ENCODE assay signal across 17 mouse cellular contexts in the genomic region with DNA sequence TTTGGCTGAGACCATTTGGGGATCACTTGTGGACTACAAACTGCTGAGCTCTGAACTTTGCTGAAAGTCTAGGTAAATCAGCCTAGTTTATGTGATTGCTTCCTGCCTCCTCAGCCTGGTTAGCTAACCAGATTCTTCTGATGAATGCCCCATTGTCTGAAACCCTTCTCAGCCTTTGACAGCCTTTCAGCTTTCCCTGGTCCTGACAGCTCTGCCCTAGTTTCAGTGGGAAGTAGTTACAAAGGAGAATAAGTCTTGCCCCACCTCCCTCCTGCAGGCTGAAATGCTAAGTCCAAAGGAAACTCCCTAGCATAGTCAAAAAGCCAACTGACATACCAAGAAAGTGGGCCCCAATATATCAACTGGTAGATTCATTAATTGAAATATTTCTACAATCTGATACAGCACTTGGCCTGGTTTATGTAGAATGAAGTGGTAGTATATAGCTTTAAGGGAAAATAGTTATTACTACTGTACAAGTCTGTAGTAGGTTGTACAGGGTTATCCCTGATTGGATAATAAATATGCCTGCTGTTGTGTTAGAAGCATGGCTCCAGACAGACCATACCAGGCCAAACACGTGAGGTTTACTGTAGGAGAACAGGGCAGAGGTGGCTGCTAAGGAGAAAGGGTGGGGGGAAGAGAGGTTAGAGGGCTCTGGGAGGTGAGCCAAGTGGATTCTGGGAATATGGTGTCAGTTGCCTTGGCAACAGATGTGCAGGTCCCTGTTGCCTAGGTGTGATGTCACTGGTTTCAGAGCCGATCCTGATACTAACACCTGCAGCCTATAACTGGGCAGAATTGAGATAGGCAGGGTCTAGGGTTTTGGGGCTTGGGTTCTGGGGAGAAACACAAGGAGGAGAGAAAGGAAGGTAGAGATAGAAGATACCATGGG. TPM values are rescaled to one million over a fixed set of nuclear protein-coding genes. Genes with fewer than 3 reads are reported as not detected.
DNase-seq lines count a peak whose midpoint lies in the region; ATAC-seq and TF ChIP-seq lines count a peak whose summit lies in the region.
"Had no signal": no experiment of that assay in that cellular context is flagged by ENCODE, and none has a peak within 500 bp of the region (broad histone marks: within the 10 kb centered on the region; RNA-seq: fewer than 3 reads in every experiment).

No protein-coding gene starts in this region.

- WGBS in forebrain, embryonic 15.5 days: 35% methylated on average over 2 of the region's 2 CpGs
- 72% methylated on average over 2 of the region's 2 CpGs for whole genome bisulfite sequencing in heart, embryonic 10.5 days

- H3K27ac ChIP-seq in cortical plate, adult 2 months (ENCODE audit: insufficient read depth, low read length): 0 out of 2 replicates have a peak overlapping the region, but pooled peaks have one; percentile 59
- H3K27ac ChIP-seq in forebrain, embryonic 15.5 days (replicated peaks): peak overlapping the region; percentile 49
- H3K27ac ChIP-seq in heart, embryonic 10.5 days: no peak overlapping the region

- no peaks in the 10 kb centered on the region for H3K36me3 ChIP-seq in forebrain, embryonic 15.5 days
- no peaks in the 10 kb centered on the region for H3K36me3 ChIP-seq in heart, embryonic 10.5 days

- ATAC-seq in frontal cortex, adult (ENCODE audit: low TSS enrichment): 0 out of 2 replicates have a peak, but pooled peaks have one; percentile 38
- ATAC-seq in forebrain, embryonic 15.5 days (replicated peaks): no peak
- ATAC-seq: lung, postnatal 0 days had no signal

- no peak overlapping the region for H3K4me3 ChIP-seq in cortical plate, adult 2 months (ENCODE audit: insufficient read depth, low read length)
- no peak overlapping the region for H3K4me3 ChIP-seq in forebrain, embryonic 15.5 days
- no peak overlapping the region for H3K4me3 ChIP-seq in heart, embryonic 10.5 days

- no peak for TF ChIP-seq POLR2A in cortical plate, adult 2 months (IDR thresholded peaks at IDR 0.05; ENCODE audit: extremely low read depth, insufficient read depth, low read length)

- H3K9ac ChIP-seq in forebrain, embryonic 15.5 days (replicated peaks): no peak overlapping the region

- no peaks in the 10 kb centered on the region for H3K27me3 ChIP-seq in forebrain, embryonic 15.5 days
- H3K27me3 ChIP-seq in heart, embryonic 10.5 days (ENCODE audit: insufficient read depth, poor library complexity, severe bottlenecking): no peaks in the 10 kb centered on the region

- H3K4me1 ChIP-seq in cortical plate, adult 2 months (ENCODE audit: control insufficient read depth, insufficient read depth, low read length): no peaks in the 10 kb centered on the region
- peaks cover 17% of the 10 kb centered on the region for H3K4me1 ChIP-seq in forebrain, embryonic 15.5 days
- H3K4me1 ChIP-seq in heart, embryonic 10.5 days: peaks cover 14% of the 10 kb centered on the region

- no peak for DNase-seq in frontal cortex, postnatal 36 days (ENCODE audit: low spot score in 2 of 2)
- DNase-seq in 3T3-L1 (ENCODE audit: low read depth, low spot score): peak; percentile 29
- DNase-seq in spleen, adult 12 weeks (ENCODE audit: low spot score): no peak
- DNase-seq in heart, embryonic 10.5 days (ENCODE audit: low spot score): no peak
- no peak for DNase-seq in thymus, adult 18-20 months
- DNase-seq: cerebellum, postnatal 10 days; heart, postnatal 14 days; kidney, adult 11 months; kidney, postnatal 36 days; right cerebral cortex, adult 18-20 months had no signal

- no peak overlapping the region for H3K4me2 ChIP-seq in forebrain, embryonic 15.5 days (replicated peaks)

- no peak for TF ChIP-seq CTCF in cortical plate, adult 2 months (IDR thresholded peaks at IDR 0.05; ENCODE audit: extremely low read depth, insufficient read depth, low read length)

- H3K9me3 ChIP-seq in forebrain, embryonic 15.5 days: no peaks in the 10 kb centered on the region
- H3K9me3 ChIP-seq in heart, embryonic 10.5 days: no peaks in the 10 kb centered on the region

RNA-seq across cellular contexts. Expression of a gene that starts 2.1 kb away (rescaled TPM):
- 23.5 and 27.4 TPM in 2 replicates for polyA plus RNA-seq in cortical plate, adult 2 months (2012; rRNA removed)
- 58.9 and 59.5 TPM in 2 replicates for polyA plus RNA-seq in forebrain, embryonic 15.5 days (2015; fragmentation: Nextera tagmentation; extraction: Ambion mirVana)
- 98.6 and 99.8 TPM in 2 replicates for polyA plus RNA-seq in heart, embryonic 10.5 days (2016; fragmentation: Nextera tagmentation; extraction: Ambion mirVana)

RNA-seq across cellular contexts. Expression of a gene that starts 5.2 kb away (rescaled TPM):
- polyA plus RNA-seq in cortical plate, adult 2 months (2012; rRNA removed): not detected in 2 replicates
- polyA plus RNA-seq in forebrain, embryonic 15.5 days (2015; fragmentation: Nextera tagmentation; extraction: Ambion mirVana): not detected in 2 replicates
- not detected in 2 replicates for polyA plus RNA-seq in heart, embryonic 10.5 days (2016; fragmentation: Nextera tagmentation; extraction: Ambion mirVana)
- polyA plus RNA-seq: limb, embryonic 14.5 days; lung, postnatal 0 days; neural tube, embryonic 14.5 days; thymus, postnatal 0 days had no signal

RNA-seq across cellular contexts. Expression of a gene that starts 24.8 kb away (rescaled TPM):
- 294 and 300 TPM in 2 replicates for polyA plus RNA-seq in cortical plate, adult 2 months (2012; rRNA removed)
- 82.5 and 84.5 TPM in 2 replicates for polyA plus RNA-seq in forebrain, embryonic 15.5 days (2015; fragmentation: Nextera tagmentation; extraction: Ambion mirVana)
- polyA plus RNA-seq in heart, embryonic 10.5 days (2016; fragmentation: Nextera tagmentation; extraction: Ambion mirVana): 24.0 and 28.6 TPM in 2 replicates

RNA-seq across cellular contexts. Expression of a gene that starts 48.1 kb away (rescaled TPM):
- polyA plus RNA-seq in cortical plate, adult 2 months (2012; rRNA removed): 126 and 134 TPM in 2 replicates
- polyA plus RNA-seq in forebrain, embryonic 15.5 days (2015; fragmentation: Nextera tagmentation; extraction: Ambion mirVana): 42.3 and 44.7 TPM in 2 replicates
- polyA plus RNA-seq in heart, embryonic 10.5 days (2016; fragmentation: Nextera tagmentation; extraction: Ambion mirVana): 26.7 and 27.5 TPM in 2 replicates

RNA-seq across cellular contexts. Expression of a gene that starts 49.0 kb away (rescaled TPM):
- 111 and 115 TPM in 2 replicates for polyA plus RNA-seq in cortical plate, adult 2 months (2012; rRNA removed)
- 130 and 133 TPM in 2 replicates for polyA plus RNA-seq in forebrain, embryonic 15.5 days (2015; fragmentation: Nextera tagmentation; extraction: Ambion mirVana)
- polyA plus RNA-seq in heart, embryonic 10.5 days (2016; fragmentation: Nextera tagmentation; extraction: Ambion mirVana): 6.4 and 7.4 TPM in 2 replicates
